Mouse (Mus musculus) right cerebral cortex, postnatal 36 days (tissue): ENCODE measurements around the gene Cnpy4.

ENCODE experiments used
- DNase-seq, 2 experiments: peaks; one replicate each; pipeline ENCODE4 v3.0.0; 2022; ENCODE audit warnings: low spot score in 2 of 2, mixed read lengths in 1 of 2

Cnpy4 gene

DNA sequence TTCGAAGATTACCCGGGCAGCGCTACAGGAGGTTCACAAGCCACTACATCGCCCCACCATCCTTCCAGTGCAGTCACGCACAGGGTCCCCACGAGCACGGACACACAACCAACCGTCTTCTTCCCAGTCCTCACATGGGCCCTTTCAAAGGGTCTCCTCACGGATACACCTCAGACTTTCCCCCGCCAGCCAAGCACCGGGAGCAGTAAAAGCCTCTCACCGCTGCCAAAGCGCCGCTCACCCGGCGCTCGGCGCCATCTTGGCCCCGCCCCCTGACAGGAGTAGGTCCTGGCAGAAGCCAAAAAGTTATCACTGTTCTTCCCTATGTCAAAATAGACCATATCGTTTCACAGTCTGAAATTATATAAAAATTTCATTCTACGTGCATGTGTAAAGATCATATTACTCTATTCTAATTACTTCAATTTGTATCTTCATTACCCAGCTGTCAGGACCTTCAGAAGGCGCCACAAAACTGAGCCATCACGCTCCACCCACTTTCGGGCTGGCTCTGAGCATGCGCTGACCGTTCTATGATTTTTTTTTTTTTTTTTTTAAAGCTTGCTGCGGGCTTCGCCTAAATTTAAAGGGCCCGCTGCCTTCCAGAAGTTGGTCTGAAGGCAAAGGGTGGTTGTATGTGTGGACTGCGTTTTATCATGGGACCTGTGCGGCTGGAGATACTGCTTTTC is at the start of gene Cnpy4, which contains the start of gene Taf6:
Cnpy4 (plus strand) TSS at position 536 of the 689 bp plus-strand sequence.
Taf6 (minus strand) TSS at position 502 of the 689 bp plus-strand sequence.
- peak; percentile 71 for DNase-seq

DNA sequence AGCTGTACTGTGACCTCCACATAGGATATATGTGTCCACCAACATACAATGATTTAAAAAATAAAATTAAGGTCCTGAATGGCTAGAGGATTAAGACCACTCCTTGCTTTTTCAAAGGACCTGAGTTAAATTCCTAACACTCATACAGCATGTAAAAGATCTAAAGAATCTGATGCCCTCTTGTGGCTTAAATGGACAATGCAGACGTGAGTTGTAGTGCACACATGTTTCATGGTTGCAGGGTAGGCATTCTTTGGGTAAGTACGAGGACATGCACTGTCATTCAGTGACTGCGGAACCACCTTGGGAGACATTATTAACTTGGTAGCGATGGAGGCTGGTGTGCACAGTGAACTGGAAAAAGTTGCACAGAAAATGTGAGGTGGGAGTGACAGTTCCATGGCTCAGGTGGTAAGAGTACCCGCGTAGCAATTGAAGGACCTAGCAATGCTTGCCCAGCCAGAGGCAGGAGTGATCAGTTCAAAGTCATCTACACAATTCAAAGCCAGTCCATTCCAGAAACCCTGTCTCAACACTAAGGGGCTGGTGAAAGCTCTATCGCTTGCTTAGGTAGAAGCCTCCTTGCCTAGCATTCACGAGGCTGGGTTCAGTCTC is 49.2 kb upstream of the Cnpy4 start:
- DNase-seq = no peak

DNA sequence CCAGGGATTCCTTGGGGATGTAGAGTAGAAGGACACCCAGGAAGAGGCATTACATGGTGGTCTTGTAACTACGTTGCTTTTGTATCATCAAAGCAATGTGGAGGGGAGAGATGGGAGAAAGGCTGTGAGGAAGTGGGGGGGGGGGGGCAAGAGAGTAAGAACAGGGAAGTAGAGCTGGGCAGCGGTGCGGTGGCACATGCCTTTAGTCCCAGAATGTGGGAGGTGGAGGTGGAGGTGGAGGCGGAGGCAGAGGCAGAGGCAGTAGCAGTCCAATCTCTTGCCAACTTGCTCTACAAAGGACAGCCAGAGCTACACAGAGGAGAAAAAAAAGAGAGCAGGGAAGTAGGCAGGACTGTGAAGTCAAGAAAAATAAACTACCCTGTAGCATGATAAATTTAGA is 48.7 kb upstream of the Cnpy4 start:
- no peak for DNase-seq

DNA sequence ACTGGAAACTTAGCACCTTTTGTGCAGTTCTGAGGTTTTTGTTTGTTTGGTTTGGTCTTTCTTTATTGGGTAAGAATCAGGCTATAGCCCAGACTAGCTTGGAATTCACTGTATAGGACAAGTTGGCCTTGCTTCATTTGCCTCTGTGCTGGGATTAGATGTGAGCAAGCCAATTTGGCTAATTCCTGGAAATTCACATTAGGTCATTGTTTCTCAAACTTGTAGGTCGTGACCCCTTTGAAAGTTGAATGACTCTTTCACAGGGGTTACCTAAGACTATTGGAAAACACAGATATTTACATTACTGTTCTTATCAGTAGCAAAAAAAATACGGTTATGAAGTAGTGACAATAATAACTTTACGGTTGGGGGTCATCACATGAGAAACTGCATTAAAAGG is 32.9 kb upstream of the Cnpy4 start:
- DNase-seq = no peak

DNA sequence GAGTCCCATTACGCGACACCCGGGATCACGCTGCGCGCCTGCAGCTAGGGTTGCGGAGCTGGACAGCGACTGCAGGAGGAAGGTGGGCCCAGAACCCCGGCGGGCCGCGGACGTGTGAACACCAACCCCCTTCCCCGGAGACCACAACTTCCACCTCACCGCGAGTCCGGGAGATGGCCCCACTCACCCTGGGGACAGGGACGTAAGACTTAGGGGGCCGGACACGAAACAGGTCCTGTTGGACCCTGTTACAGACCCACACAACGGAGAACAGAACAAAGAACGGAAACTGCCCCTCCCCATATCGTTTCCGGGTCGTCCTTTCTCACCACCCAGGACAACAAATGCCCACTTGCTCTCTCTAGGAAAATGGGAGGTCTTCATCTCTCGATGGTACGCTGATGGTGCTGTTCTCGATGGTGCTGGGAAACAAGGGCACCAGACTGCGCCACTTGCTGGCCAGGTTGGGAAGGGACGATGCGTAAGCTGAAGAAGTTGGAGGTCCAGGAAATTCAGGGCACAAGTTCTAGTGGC is 31.8 kb upstream of the Cnpy4 start, which contains the start of gene Zfp113:
Zfp113 (minus strand) TSS at position 302 of the 534 bp plus-strand sequence.
- DNase-seq = peak; percentile 89 to 92

DNA sequence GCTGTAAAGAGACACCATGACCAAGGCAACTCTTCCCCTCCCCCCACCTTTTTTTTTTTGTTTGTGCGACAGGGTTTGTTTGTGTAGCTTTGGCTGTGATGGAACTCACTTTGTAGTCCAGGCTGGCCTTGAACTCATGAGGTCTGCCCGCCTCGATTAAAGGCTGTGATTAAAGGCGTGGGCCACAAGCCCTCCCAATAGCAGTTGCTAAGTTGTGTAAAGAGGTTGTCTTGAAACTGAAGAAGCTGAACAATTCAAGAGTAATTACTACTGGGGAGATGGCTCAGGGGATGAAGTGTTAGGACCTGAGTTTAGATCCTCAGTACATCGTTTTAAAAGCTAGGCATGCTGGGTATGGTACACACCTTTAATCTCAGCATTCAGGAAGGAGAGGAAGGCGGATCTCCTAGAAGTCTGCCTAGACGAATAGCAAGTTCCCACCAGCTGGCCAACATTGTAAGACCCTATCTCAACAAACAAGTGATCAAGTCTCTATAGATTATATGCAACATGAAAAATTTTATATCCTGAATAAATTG is 27.0 kb upstream of the Cnpy4 start:
- no peak for DNase-seq

DNA sequence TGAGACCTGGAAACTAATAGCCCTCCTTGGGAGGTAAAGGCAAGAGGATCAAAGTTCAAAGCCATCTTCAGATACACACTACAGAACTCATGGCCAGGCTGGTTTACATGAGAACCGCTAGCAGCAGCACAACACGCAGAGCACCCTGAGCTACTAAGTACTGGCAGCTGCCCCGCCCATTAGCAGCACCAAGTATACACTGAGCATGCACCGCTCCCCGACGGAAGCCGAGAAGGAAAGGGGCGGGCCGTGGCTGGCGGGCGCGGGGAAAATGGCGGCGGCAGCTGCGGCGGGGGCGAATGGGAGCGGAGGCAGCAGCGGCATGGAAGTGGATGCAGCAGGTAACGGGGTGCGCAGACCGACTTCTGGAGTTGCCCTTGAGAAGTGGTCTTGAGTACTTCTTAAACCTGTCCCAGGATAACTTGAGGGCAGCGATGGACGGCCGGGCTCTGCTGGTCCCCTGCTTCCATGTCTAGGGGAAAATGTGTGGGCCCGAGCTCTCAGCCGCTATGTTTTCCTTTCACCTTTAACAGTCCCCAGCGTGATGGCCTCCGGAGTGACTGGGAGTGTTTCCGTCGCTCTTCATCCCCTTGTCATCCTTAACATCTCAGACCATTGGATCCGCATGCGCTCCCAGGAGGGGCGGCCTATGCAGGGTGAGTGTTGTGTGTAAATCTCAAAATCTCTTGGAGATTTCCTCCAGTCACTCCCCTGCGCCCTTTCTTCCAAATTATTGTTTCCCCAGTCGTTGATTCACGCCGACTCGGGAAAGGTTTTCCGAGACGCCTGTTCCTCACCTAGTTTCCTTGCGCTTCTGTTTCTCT is 26.2 kb upstream of the Cnpy4 start, which contains the start of gene Cops6:
Cops6 (plus strand) TSS at position 230 of the 824 bp plus-strand sequence.
- peak; percentile 91 to 92 for DNase-seq

DNA sequence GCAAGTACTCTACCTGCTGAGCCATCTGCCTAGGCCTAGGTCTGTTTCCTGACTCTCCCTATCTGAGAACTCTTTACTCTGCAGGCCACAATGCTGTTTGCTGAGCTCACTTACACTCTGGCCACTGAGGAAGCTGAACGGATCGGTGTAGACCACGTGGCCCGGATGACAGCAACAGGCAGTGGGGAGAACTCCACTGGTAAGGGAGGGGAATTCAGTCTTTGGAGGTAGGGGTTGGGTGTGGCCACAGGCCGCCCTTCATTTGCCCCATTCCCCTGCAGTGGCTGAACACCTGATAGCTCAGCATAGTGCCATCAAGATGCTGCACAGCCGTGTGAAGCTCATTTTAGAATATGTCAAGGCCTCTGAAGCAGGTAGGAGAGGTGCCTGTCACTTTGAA is 24.2 kb upstream of the Cnpy4 start:
- no peak for DNase-seq

DNA sequence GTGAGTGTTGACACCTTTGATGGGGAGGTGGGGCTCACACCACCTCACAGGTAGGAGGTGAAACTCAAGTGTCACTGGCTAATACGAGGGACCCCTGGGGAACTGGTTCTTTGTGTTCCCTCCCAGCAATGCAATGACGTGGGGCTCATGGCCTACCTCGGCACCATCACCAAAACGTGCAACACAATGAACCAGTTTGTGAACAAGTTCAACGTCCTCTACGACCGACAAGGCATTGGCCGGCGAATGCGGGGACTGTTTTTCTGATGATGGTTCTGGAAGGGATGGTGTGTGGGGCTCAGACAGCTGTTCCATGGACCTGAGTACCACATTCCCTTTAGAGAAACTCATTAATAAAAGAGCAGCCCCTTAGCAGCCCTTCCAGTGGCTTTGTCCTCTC is 23.7 kb upstream of the Cnpy4 start:
- DNase-seq = no peak

DNA sequence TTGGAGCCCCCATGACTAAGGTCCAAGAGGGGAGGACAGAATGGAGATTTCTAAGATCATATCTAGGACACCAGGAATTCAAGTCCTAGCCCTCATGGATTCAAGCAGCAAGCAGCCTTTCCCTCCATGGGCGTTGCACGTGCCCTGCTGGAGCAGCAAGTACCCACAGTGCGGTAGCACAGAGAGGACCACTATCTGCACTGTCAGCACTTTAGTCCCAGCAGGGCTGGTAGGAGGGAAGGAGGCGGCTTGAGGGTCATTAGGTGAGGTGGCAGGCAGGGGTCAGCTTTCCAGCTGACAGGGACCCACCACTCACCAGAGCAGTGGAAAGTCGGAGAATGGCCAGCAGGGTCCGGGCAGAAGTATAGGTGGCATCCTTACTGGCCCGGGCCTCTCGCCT is 21.7 kb upstream of the Cnpy4 start:
- no peak for DNase-seq

DNA sequence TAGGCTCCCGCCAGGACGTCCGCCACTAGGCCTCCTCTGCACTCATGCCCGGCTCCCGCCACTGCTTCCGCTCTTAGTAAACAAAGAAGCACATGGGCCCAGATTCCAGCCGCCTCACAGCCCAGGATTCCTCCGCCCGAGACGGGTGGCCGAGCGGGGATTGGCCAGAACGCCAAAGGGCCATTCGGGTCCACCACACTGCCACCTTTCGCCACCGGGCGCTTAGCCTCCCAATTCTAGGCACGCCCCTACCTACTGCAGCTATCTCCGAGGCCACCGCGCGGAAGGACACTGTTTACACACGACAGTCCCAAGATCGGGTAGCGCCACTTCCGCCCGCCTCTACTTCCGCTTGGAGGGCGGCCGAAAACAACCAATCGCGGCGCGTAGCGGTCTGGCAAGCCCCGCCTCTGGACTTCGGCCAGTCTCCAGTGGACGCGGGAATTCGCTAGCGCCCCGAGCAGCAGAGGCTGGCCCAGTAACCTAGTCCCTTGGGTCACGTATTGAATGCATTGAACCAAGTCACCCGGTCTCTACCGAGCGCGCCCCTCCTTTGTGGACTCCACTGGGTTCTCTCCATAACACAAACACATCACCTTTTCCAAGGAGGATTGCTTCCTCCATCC is 16.2 kb upstream of the Cnpy4 start:
- peak; percentile 91 to 92 for DNase-seq

DNA sequence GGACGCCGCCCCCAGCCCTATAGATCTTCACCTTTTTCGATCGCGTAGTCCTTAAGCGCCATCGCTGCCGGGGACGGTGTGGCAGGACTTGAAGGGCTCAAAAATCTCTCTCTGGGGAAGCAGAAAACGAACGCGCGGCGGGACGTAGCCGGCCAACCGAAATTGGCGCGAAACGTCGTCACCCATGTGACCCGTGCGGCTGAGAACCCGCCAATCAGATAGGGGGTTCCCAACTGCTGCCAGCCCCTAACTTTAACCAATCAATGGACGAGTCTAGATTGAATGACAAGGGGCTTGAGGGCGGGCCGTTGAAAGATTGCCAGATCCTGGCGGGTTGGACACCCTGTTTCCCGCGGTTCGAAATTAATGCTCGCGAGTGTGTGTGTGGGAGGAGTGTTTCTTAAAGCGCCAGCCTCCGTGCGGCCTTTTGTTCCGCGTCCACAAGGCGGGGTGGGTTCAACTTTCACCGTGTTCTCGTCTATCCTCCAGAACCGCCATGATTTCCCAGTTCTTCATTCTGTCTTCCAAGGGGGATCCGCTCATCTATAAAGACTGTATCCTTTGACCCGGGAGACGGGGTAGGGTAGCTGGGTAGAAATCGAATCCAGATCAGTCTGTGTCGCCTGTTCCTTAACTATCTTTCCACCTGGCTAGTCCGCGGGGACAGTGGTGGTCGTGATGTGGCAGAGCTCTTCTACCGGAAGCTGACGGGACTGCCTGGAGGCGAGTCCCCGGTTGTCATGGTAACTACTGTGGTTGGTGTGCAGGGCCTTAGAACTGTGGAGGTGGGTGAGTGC is 15.4 kb upstream of the Cnpy4 start, which contains the start of the genes Ap4m1 and Mcm7:
Ap4m1 (plus strand) TSS at position 308 of the 797 bp plus-strand sequence.
Mcm7 (minus strand) TSS at position 728 of the 797 bp plus-strand sequence.
- peak; percentile 94 to 97 for DNase-seq

DNA sequence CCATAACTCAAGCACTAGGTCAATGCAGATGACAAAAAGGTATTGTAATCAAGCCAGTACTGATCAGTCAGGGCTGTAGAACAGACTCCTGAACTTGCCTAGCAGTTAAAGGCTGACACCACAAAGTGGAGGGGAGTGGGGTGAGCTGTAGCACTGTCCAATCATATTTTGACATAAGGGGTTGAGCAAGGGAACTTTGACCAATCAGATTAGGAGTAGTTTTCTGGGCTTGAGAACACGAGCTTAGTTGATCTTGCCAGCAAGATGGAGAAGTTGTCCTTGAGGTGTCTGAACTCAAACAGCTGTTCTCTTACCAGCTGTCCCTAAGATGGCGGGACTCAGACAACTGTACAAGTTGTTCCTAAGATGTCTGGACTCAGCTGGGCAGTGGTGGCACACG is 14.1 kb upstream of the Cnpy4 start:
- DNase-seq = no peak

DNA sequence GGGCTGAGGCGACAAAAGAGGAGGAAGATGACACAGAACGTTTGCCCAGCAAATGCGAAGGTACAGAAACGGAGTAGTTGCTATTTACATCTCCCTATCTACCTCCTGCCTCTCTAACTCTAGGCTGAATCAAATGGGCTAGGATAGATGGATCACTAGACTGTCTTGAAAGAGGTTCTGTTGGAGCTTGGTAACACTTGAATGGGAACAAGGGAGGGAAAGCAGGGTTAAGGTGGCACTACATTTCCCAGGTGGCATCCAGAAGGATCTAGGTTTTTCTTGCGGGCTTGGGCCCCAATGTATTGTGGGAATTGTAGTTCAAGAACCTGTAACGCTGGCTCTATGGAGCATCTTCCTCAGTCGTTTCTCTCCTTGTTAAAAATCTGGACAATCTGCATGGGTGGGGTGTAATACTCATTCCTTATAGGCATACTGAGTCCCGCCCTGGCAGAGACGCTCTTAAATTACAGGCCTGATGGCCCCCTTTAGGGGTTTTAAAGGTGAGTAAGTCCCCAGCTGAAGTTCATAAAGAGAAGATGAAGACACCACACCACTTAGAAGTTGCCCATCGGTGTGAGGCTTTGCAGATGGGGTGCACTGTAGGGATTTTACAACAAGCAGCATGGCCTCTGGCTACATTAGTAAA is 499 bp downstream of the Cnpy4 start:
- DNase-seq = peak; percentile 71 to 82

DNA sequence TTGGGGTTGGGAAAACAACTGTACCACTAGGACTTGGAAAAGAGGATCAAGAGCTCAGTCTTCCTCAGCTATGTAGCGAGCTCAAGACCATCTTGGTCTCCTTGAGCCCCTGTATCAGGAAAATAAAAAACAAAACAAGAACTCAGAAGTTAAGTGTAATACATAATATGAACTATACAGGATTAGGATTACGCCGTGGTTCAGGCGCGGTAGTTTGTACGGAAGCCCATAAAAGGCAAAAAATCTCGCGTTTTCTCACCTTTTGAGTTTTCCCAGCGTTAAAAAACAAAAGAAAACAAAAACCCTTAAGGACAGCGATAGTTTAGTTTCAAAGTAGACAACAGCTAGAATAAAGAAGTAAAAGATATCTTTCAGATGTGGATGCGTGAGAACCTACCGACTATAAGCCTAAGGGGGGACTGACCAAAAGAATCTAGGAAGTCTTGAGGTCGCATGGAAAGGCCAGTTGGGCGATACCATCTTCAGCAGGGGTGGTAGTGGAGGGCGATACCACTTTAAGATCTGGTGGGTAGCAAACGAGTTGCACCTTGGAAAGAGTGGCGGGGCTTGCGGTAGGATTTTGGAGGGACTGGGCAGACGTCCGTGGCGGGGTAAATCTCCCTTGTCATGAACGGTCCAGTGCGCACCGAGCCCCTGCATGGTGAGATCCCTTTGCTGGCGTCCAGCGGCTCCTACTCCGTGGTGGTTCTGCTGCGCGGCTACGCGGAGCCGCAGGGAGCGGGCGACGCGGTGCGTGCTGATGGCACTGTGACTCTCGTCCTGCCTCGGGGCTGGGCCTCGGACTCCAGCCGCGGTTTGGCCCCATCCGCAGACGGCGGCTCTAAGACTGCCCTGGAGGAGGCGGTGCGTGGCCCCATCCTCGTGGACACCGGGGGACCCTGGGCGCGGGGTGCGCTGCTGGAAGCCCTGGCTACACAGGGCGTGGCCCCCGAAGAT is 6.8 kb downstream of the Cnpy4 start, which contains the start of gene Mblac1:
Mblac1 (plus strand) TSS at position 544 of the 957 bp plus-strand sequence.
- peak; percentile 63 to 67 for DNase-seq

DNA sequence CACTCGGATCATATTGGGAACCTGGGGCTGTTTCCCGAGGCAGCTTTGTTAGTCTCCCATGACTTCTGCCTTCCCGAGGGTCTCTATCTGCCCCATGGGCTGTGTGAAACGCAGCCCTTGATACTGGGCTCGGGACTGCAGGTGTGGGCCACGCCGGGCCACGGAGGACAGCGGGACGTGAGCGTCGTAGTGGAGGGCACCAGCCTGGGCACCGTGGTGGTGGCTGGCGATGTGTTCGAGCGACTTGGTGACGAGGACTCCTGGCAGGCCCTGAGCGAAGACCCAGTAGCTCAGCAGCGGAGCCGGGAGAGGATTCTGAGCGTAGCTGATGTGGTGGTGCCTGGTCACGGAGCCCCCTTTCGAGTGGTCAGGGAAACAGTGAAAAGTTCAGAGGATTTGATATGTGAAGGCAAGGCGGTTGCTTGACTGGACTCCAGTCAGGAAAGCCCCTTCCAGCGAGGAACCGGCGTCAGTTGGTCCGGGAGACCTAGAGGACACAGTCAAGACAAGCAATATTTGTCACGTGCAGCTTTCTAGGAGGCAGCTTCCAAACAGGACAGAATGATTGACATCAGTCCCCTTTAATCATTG is 7.6 kb downstream of the Cnpy4 start:
- DNase-seq = no peak

DNA sequence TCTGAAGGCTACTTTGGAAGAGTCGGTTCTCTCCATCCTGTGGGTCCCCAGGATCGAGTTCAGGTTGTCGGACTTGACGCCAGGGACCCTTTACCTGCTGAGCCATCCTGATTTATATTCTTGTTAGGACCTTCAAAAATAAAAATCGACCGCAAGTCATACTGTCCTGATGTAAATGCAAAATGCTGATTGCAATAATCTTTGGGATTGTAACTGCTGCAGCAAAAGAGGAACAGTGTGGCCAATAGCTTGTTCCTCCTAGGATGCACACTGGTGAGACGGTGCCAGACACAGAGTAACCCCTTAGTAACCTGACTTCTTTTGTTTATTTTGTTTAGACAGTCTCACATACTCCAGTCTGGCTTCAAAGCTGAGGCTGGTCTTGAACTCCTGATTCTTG is 8.2 kb downstream of the Cnpy4 start:
- no peak for DNase-seq

DNA sequence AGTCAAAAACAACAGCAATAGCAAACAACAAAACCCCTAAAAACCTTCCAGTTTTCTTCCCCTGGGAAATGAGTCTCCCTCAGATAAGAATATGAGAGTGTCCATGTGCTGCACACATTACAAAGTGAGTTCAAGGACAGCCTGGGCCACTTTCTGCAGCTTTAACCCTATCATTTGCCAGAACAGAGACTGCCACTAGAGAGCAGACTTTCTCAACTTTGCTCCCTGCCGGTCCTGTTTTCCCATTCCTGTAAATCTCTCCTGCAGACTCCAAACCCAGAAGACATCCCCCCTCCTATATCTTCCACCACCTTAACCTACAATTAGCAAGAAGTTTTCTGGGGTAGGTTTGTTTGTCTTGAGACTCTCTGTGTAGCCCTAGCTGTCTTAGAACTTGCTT is 12.3 kb downstream of the Cnpy4 start:
- DNase-seq = no peak
